Mouse (Mus musculus): ENCODE measurements around the gene Pi4ka. TPM values are rescaled to one million over a fixed set of nuclear protein-coding genes. Genes with fewer than 3 reads are reported as not detected.

The Pi4ka gene
- polyA plus RNA-seq, 1 experiment, result 45.2 TPM

- TF ChIP-seq EP300 (IDR thresholded peaks at IDR 0.05; ENCODE audit: insufficient read depth, low read depth, low read length), result no peak
- no peak for TF ChIP-seq CTCF (IDR thresholded peaks at IDR 0.05; ENCODE audit: low read depth, low read length)
- TF ChIP-seq POLR2A (IDR thresholded peaks at IDR 0.05; ENCODE audit: insufficient read depth, low read length), result no peak
- no peak overlapping the region for H3K4me3 ChIP-seq (ENCODE audit: low read depth, low read length)
- H3K36me3 ChIP-seq (ENCODE audit: control insufficient read depth, insufficient read depth, low read length, poor library complexity, severe bottlenecking), result no peaks in the 10 kb centered on the region
- no peaks in the 10 kb centered on the region for H3K27me3 ChIP-seq (ENCODE audit: control insufficient read depth, insufficient read depth, low read length, poor library complexity, severe bottlenecking)
- H3K27ac ChIP-seq (ENCODE audit: insufficient read depth, low read length), result no peak overlapping the region
- H3K9ac ChIP-seq (ENCODE audit: low read depth, poor library complexity, severe bottlenecking), result no peak overlapping the region
- H3K4me1 ChIP-seq (ENCODE audit: control insufficient read depth, insufficient read depth, low read length), result no peaks in the 10 kb centered on the region
- no peaks in the 10 kb centered on the region for H3K9me3 ChIP-seq (replicated peaks; ENCODE audit: control insufficient read depth, insufficient read depth, low read length, poor library complexity, severe bottlenecking)
Observed at GRCm38 (mm10) chr16:17266113-17266512, 140.0 kb downstream of the Pi4ka start.

DNA sequence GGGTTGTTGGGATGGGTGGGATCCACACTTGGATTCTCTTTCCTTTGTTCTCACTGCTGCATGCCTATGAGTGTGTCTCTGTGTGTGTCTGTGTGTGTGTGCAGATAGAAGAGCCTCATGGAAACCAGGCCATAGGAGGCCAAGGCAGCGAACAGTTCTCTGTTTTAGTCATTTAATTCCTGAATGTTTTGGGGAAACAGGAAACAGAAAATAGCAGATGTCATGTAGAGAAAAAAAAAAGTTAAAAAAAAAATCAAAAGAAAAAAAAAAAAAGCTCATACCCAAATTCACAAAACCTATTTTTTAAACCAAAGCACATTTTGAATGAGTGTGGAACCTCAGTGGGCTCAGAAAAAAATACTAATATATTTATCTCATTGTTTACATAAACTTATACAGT lies 144.8 kb downstream of the Pi4ka start:
- H3K27me3 ChIP-seq (ENCODE audit: control insufficient read depth, insufficient read depth, low read length, poor library complexity, severe bottlenecking), result no peaks in the 10 kb centered on the region
- peaks cover 4% of the 10 kb centered on the region for H3K4me1 ChIP-seq (ENCODE audit: control insufficient read depth, insufficient read depth, low read length)
- no peak overlapping the region for H3K9ac ChIP-seq (ENCODE audit: low read depth, poor library complexity, severe bottlenecking)
- TF ChIP-seq CTCF (IDR thresholded peaks at IDR 0.05; ENCODE audit: low read depth, low read length), result no peak
- no peak for TF ChIP-seq EP300 (IDR thresholded peaks at IDR 0.05; ENCODE audit: insufficient read depth, low read depth, low read length)
- no peak for TF ChIP-seq POLR2A (IDR thresholded peaks at IDR 0.05; ENCODE audit: insufficient read depth, low read length)
- peaks cover 16% of the 10 kb centered on the region for H3K36me3 ChIP-seq (ENCODE audit: control insufficient read depth, insufficient read depth, low read length, poor library complexity, severe bottlenecking)
- H3K9me3 ChIP-seq (replicated peaks; ENCODE audit: control insufficient read depth, insufficient read depth, low read length, poor library complexity, severe bottlenecking), result no peaks in the 10 kb centered on the region
- no peak overlapping the region for H3K4me3 ChIP-seq (ENCODE audit: low read depth, low read length)
- H3K27ac ChIP-seq (ENCODE audit: insufficient read depth, low read length), result no peak overlapping the region

GRCm38 (mm10) chr16:17258917-17259316 lies 147.2 kb downstream of the Pi4ka start:
- no peak overlapping the region for H3K27ac ChIP-seq (ENCODE audit: insufficient read depth, low read length)
- no peak for TF ChIP-seq CTCF (IDR thresholded peaks at IDR 0.05; ENCODE audit: low read depth, low read length)
- TF ChIP-seq POLR2A (IDR thresholded peaks at IDR 0.05; ENCODE audit: insufficient read depth, low read length), result no peak
- no peak for TF ChIP-seq EP300 (IDR thresholded peaks at IDR 0.05; ENCODE audit: insufficient read depth, low read depth, low read length)
- H3K4me1 ChIP-seq (ENCODE audit: control insufficient read depth, insufficient read depth, low read length), result peaks cover 4% of the 10 kb centered on the region
- peaks cover 16% of the 10 kb centered on the region for H3K36me3 ChIP-seq (ENCODE audit: control insufficient read depth, insufficient read depth, low read length, poor library complexity, severe bottlenecking)
- H3K9me3 ChIP-seq (replicated peaks; ENCODE audit: control insufficient read depth, insufficient read depth, low read length, poor library complexity, severe bottlenecking), result no peaks in the 10 kb centered on the region
- H3K9ac ChIP-seq (ENCODE audit: low read depth, poor library complexity, severe bottlenecking), result no peak overlapping the region
- H3K4me3 ChIP-seq (ENCODE audit: low read depth, low read length), result peak overlapping the region; percentile 9; the same call in 1 of the 2 replicates
- H3K27me3 ChIP-seq (ENCODE audit: control insufficient read depth, insufficient read depth, low read length, poor library complexity, severe bottlenecking), result no peaks in the 10 kb centered on the region

DNA sequence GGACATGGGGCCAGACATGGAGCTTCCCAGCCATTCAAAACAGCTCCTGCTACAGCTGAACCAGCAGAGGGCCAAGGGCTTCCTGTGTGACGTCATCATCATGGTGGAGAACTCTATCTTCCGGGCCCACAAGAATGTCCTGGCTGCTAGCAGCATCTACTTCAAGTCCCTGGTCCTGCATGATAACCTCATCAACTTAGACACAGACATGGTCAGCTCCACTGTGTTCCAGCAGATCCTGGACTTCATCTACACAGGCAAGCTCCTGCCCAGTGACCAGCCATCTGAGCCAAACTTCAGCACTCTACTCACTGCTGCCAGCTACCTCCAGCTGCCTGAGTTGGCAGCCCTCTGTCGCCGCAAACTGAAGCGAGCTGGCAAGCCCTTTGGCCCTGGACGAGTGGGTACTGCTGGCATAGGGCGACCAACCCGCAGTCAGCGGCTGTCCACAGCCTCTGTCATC lies 148.7 kb downstream of the Pi4ka start:
- Histone ChIP-seq H3K27me3 (ENCODE audit: control insufficient read depth, insufficient read depth, low read length, poor library complexity, severe bottlenecking) (no peaks in the 10 kb centered on the region), H3K9ac (ENCODE audit: low read depth, poor library complexity, severe bottlenecking) (no peak overlapping the region), H3K4me3 (ENCODE audit: low read depth, low read length) (no peak overlapping the region), H3K9me3 (replicated peaks; ENCODE audit: control insufficient read depth, insufficient read depth, low read length, poor library complexity, severe bottlenecking) (no peaks in the 10 kb centered on the region), H3K4me1 (ENCODE audit: control insufficient read depth, insufficient read depth, low read length) (peaks cover 6% of the 10 kb centered on the region), H3K27ac (ENCODE audit: insufficient read depth, low read length) (no peak overlapping the region), H3K36me3 (ENCODE audit: control insufficient read depth, insufficient read depth, low read length, poor library complexity, severe bottlenecking) (peaks cover 16% of the 10 kb centered on the region)
- TF ChIP-seq EP300 (IDR thresholded peaks at IDR 0.05; ENCODE audit: insufficient read depth, low read depth, low read length), result no peak
- TF ChIP-seq POLR2A (IDR thresholded peaks at IDR 0.05; ENCODE audit: insufficient read depth, low read length), result no peak
- no peak for TF ChIP-seq CTCF (IDR thresholded peaks at IDR 0.05; ENCODE audit: low read depth, low read length)

- Histone ChIP-seq H3K27me3 (ENCODE audit: control insufficient read depth, insufficient read depth, low read length, poor library complexity, severe bottlenecking) (no peaks in the 10 kb centered on the region), H3K4me3 (ENCODE audit: low read depth, low read length) (no peak overlapping the region), H3K27ac (ENCODE audit: insufficient read depth, low read length) (no peak overlapping the region), H3K9me3 (replicated peaks; ENCODE audit: control insufficient read depth, insufficient read depth, low read length, poor library complexity, severe bottlenecking) (no peaks in the 10 kb centered on the region), H3K9ac (ENCODE audit: low read depth, poor library complexity, severe bottlenecking) (no peak overlapping the region), H3K36me3 (ENCODE audit: control insufficient read depth, insufficient read depth, low read length, poor library complexity, severe bottlenecking) (peaks cover 16% of the 10 kb centered on the region), H3K4me1 (ENCODE audit: control insufficient read depth, insufficient read depth, low read length) (peaks cover 8% of the 10 kb centered on the region)
- TF ChIP-seq CTCF (IDR thresholded peaks at IDR 0.05; ENCODE audit: low read depth, low read length) (no peak), EP300 (IDR thresholded peaks at IDR 0.05; ENCODE audit: insufficient read depth, low read depth, low read length) (no peak), POLR2A (IDR thresholded peaks at IDR 0.05; ENCODE audit: insufficient read depth, low read length) (no peak)
Observed at GRCm38 (mm10) chr16:17255270-17255669, 150.8 kb downstream of the Pi4ka start.

DNA sequence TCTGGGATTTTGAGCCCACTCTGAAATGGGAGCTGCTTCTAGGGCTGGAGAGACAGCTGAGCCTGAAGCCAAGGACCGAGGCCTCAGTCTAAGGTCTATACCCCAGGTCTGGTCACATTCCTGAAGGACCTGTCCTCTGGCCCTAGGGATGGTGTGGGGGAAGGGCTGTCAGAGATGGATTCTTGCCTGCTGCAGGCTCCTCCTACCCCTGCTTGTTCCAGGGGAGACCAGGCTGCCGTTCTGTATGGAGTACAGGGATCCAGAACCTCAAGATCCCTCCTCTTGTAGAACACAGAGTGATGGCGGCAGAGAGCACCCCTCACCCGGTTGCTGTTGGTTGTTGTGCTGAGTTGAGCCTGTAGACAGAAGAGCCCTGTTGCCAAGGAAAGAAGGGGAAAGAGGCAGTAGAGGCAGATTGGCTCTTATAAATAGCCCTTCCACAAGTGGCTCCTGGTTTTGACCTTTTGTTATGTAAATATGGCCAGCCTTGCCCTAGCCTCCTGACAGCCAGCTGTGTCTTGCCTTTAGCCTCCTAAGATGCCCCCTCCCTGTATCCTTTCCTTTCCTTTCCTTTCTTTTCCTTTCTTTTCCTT lies 152.0 kb downstream of the Pi4ka start:
- H3K27ac ChIP-seq (ENCODE audit: insufficient read depth, low read length), result peak overlapping the region; percentile 79

More for the DNA sequence above, 152.0 kb downstream of the Pi4ka start:
- TF ChIP-seq CTCF (IDR thresholded peaks at IDR 0.05; ENCODE audit: low read depth, low read length), result no peak
- TF ChIP-seq POLR2A (IDR thresholded peaks at IDR 0.05; ENCODE audit: insufficient read depth, low read length), result no peak
- TF ChIP-seq EP300 (IDR thresholded peaks at IDR 0.05; ENCODE audit: insufficient read depth, low read depth, low read length), result no peak; the same call in 1 of the 2 replicates
- Histone ChIP-seq H3K9me3 (replicated peaks; ENCODE audit: control insufficient read depth, insufficient read depth, low read length, poor library complexity, severe bottlenecking) (no peaks in the 10 kb centered on the region), H3K36me3 (ENCODE audit: control insufficient read depth, insufficient read depth, low read length, poor library complexity, severe bottlenecking) (peaks cover 16% of the 10 kb centered on the region), H3K27me3 (ENCODE audit: control insufficient read depth, insufficient read depth, low read length, poor library complexity, severe bottlenecking) (no peaks in the 10 kb centered on the region), H3K4me3 (ENCODE audit: low read depth, low read length) (peak overlapping the region; percentile 15), H3K9ac (ENCODE audit: low read depth, poor library complexity, severe bottlenecking) (no peak overlapping the region), H3K4me1 (ENCODE audit: control insufficient read depth, insufficient read depth, low read length) (peaks cover 11% of the 10 kb centered on the region)
